Mouse (Mus musculus) heart, adult 9 months (tissue): ENCODE data around the gene Ap2a1.

ENCODE experiments used
- DNase-seq, 2 experiments: peaks; one replicate each; pipeline ENCODE4 v3.0.0; 2022; ENCODE audit warnings: low spot score in 2 of 2

Gene Ap2a1

GRCm38 (mm10) chr7:44953561-44953960 is 24.3 kb upstream of the Ap2a1 start:
- no peak for DNase-seq

- DNase-seq: peak; percentile 94 to 95
These were observed 23.5 kb upstream of the Ap2a1 start for GRCm38 (mm10) chr7:44952611-44953306.

- peak; percentile 77 to 82 for DNase-seq
These were observed 22.7 kb upstream of the Ap2a1 start for GRCm38 (mm10) chr7:44951960-44952359.

- DNase-seq: no peak
These were observed 20.6 kb upstream of the Ap2a1 start for GRCm38 (mm10) chr7:44949922-44950321.

GRCm38 (mm10) chr7:44942904-44943303 is 13.6 kb upstream of the Ap2a1 start, which contains the start of gene Tsks:
Gene Tsks (plus strand): TSS chr7:44943204.
- DNase-seq: no peak

- DNase-seq: no peak
These were observed 9.4 kb upstream of the Ap2a1 start for GRCm38 (mm10) chr7:44938680-44939079.

- no peak for DNase-seq
These were observed 726 bp downstream of the Ap2a1 start for GRCm38 (mm10) chr7:44928570-44928969.

- no peak for DNase-seq
These were observed 3.8 kb downstream of the Ap2a1 start for GRCm38 (mm10) chr7:44925468-44925867.

- DNase-seq: no peak
These were observed 6.8 kb downstream of the Ap2a1 start for GRCm38 (mm10) chr7:44922530-44922929.

- DNase-seq: no peak
These were observed 10.2 kb downstream of the Ap2a1 start for GRCm38 (mm10) chr7:44919127-44919526.

- no peak for DNase-seq
These were observed 11.1 kb downstream of the Ap2a1 start for GRCm38 (mm10) chr7:44918219-44918618.

GRCm38 (mm10) chr7:44916881-44917280 is 12.4 kb downstream of the Ap2a1 start:
- no peak for DNase-seq

GRCm38 (mm10) chr7:44916191-44916590 is 13.1 kb downstream of the Ap2a1 start:
- no peak for DNase-seq

- DNase-seq: no peak
These were observed 14.0 kb downstream of the Ap2a1 start for GRCm38 (mm10) chr7:44915314-44915713.

GRCm38 (mm10) chr7:44914396-44914795 is 14.9 kb downstream of the Ap2a1 start:
- DNase-seq: no peak

- no peak for DNase-seq
These were observed 20.4 kb downstream of the Ap2a1 start for GRCm38 (mm10) chr7:44908706-44909476.

- DNase-seq: no peak
These were observed 23.9 kb downstream of the Ap2a1 start for GRCm38 (mm10) chr7:44905430-44905829.

GRCm38 (mm10) chr7:44901230-44901722 is 28.0 kb downstream of the Ap2a1 start:
- DNase-seq: no peak

GRCm38 (mm10) chr7:44900632-44901031 is 28.7 kb downstream of the Ap2a1 start:
- DNase-seq: no peak

- no peak for DNase-seq
These were observed 30.7 kb downstream of the Ap2a1 start for GRCm38 (mm10) chr7:44898607-44899006.

- peak; percentile 38 to 47 for DNase-seq
These were observed 32.8 kb downstream of the Ap2a1 start for GRCm38 (mm10) chr7:44896499-44896898.

GRCm38 (mm10) chr7:44895593-44896434 is 33.5 kb downstream of the Ap2a1 start, which contains the start of gene Fuz:
Gene Fuz (plus strand): TSS chr7:44896079.
- peak; percentile 93 to 94 for DNase-seq
